Mouse (Mus musculus) intestine, embryonic 14.5 days (tissue): ENCODE results near the gene Brd9. TPM values are rescaled to one million over a fixed set of nuclear protein-coding genes. Genes with fewer than 3 reads are reported as not detected.

ENCODE experiments used
- ATAC-seq: fragments of 200-750 bp; cut with Nextera tagmentation; replicated peaks from 2 replicates; pipeline ENCODE4 v1.8.0; 2017; ENCODE audit warnings: low read depth, moderate number of reproducible peaks, moderate TSS enrichment, moderate library complexity; ENCODE audit not compliant: low FRiP score, low TSS enrichment
- DNase-seq: peaks from one replicate; pipeline ENCODE4 v3.0.0-alpha.2; 2018; ENCODE audit warnings: low spot score
- H3K27ac ChIP-seq: fragments of 300-500 bp; sonication (generic); 2 replicates; pipeline ENCODE4 v1.5.1; 2014; ENCODE audit warnings: low read depth, mild to moderate bottlenecking, control low read depth
- H3K27me3 ChIP-seq: fragments of 300-500 bp; sonication (generic); replicated peaks from 2 replicates; pipeline ENCODE4 v1.6.1; 2014; ENCODE audit warnings: low read length, control low read depth; ENCODE audit not compliant: control insufficient read depth, insufficient read depth
- H3K36me3 ChIP-seq: fragments of 300-500 bp; sonication (generic); 2 replicates; pipeline ENCODE4 v1.6.1; 2014; ENCODE audit warnings: low read length, control low read depth; ENCODE audit not compliant: control insufficient read depth, insufficient read depth
- H3K4me1 ChIP-seq: fragments of 300-500 bp; sonication (generic); replicated peaks from 2 replicates; pipeline ENCODE4 v1.6.1; 2014; ENCODE audit warnings: low read length, control low read depth, mixed read lengths; ENCODE audit not compliant: control insufficient read depth, insufficient read depth
- H3K4me2 ChIP-seq: fragments of 300-500 bp; sonication (generic); 2 replicates; pipeline ENCODE4 v1.6.1; 2014; ENCODE audit warnings: low read length
- H3K4me3 ChIP-seq: fragments of 300-500 bp; sonication (generic); 2 replicates; pipeline ENCODE4 v1.5.1; 2014; ENCODE audit warnings: low read depth, low read length, control low read depth, mixed read lengths
- H3K9ac ChIP-seq: fragments of 300-500 bp; sonication (generic); 2 replicates; pipeline ENCODE4 v1.6.1; 2014; ENCODE audit warnings: mild to moderate bottlenecking, low read length
- H3K9me3 ChIP-seq: fragments of 300-500 bp; sonication (generic); 2 replicates; pipeline ENCODE4 v1.6.1; 2016; ENCODE audit warnings: low read length, control low read depth; ENCODE audit not compliant: control insufficient read depth
- WGBS: fragments of 180-500 bp; shearing (Covaris S2); extraction: QIAGEN DNeasy Blood & Tissue Kit; methylation state at CpG from one replicate; pipeline ENCODE4 v1.1.7; 2014; 5-methylcytosine and 5-hydroxymethylcytosine counted together
- polyA plus RNA-seq: library from polyadenylated mRNA; unstranded; fragments of >200 nt; fragmentation: Nextera tagmentation; extraction: Ambion mirVana; gene quantifications from 2 replicates; pipeline ENCODE4 v1.2.1, GENCODE M21; 2014

The Brd9 gene
- polyA plus RNA-seq, 1 experiment from 2014 or later: 44.4 TPM

- Histone ChIP-seq H3K27ac (no peak overlapping the region), H3K4me2 (peak overlapping the region; percentile 25; the same call in 1 of the 2 replicates), H3K9ac (no peak overlapping the region), H3K9me3 (no peaks in the 10 kb centered on the region), H3K4me3 (no peak overlapping the region), H3K27me3 (no peaks in the 10 kb centered on the region), H3K4me1 (peaks cover 3% of the 10 kb centered on the region; the same call in 1 of the 2 replicates), H3K36me3 (no peaks in the 10 kb centered on the region)
- ATAC-seq (peak; percentile 76), DNase-seq (peak; percentile 73)
- WGBS: 28% methylated on average over 12 of the region's 12 CpGs
Observed at GRCm38 (mm10) chr13:73970545-73971448, 33.2 kb downstream of the Brd9 start.

GRCm38 (mm10) chr13:73974523-73974922 lies 36.9 kb downstream of the Brd9 start:
- Histone ChIP-seq H3K4me1 (peaks cover 3% of the 10 kb centered on the region; the same call in 1 of the 2 replicates), H3K9me3 (no peaks in the 10 kb centered on the region), H3K36me3 (no peaks in the 10 kb centered on the region), H3K9ac (no peak overlapping the region), H3K4me3 (no peak overlapping the region), H3K27ac (no peak overlapping the region), H3K4me2 (no peak overlapping the region), H3K27me3 (no peaks in the 10 kb centered on the region)
- WGBS: 85% methylated on average over 3 of the region's 3 CpGs
- DNase-seq (no peak), ATAC-seq (no peak)

GRCm38 (mm10) chr13:73976935-73977334 lies 39.3 kb downstream of the Brd9 start:
- no peak for DNase-seq
- Histone ChIP-seq H3K27me3 (no peaks in the 10 kb centered on the region), H3K27ac (no peak overlapping the region), H3K4me3 (no peak overlapping the region), H3K4me1 (no peaks in the 10 kb centered on the region), H3K9ac (no peak overlapping the region), H3K4me2 (no peak overlapping the region), H3K9me3 (no peaks in the 10 kb centered on the region), H3K36me3 (no peaks in the 10 kb centered on the region)
- WGBS: 81% methylated on average over 5 of the region's 5 CpGs
- no peak for ATAC-seq

GRCm38 (mm10) chr13:73990325-73990724 lies 52.7 kb downstream of the Brd9 start:
- Histone ChIP-seq H3K27me3 (no peaks in the 10 kb centered on the region), H3K4me2 (no peak overlapping the region), H3K9ac (no peak overlapping the region), H3K4me3 (no peak overlapping the region), H3K9me3 (no peaks in the 10 kb centered on the region), H3K36me3 (no peaks in the 10 kb centered on the region), H3K4me1 (no peaks in the 10 kb centered on the region), H3K27ac (no peak overlapping the region)
- ATAC-seq: no peak
- DNase-seq: no peak
- WGBS: 79% methylated on average over 5 of the region's 5 CpGs

GRCm38 (mm10) chr13:73990761-73991160 lies 53.1 kb downstream of the Brd9 start:
- DNase-seq (no peak), ATAC-seq (no peak)
- Histone ChIP-seq H3K9me3 (no peaks in the 10 kb centered on the region), H3K4me2 (no peak overlapping the region), H3K27ac (no peak overlapping the region), H3K27me3 (no peaks in the 10 kb centered on the region), H3K9ac (no peak overlapping the region), H3K4me1 (no peaks in the 10 kb centered on the region), H3K4me3 (no peak overlapping the region), H3K36me3 (no peaks in the 10 kb centered on the region)
- whole genome bisulfite sequencing: 83% methylated on average over 2 of the region's 2 CpGs

- no peaks in the 10 kb centered on the region for H3K27me3 ChIP-seq
- H3K4me1 ChIP-seq: no peaks in the 10 kb centered on the region
- no peak overlapping the region for H3K27ac ChIP-seq
- no peak for ATAC-seq
- no peaks in the 10 kb centered on the region for H3K9me3 ChIP-seq
- 82% methylated on average over 5 of the region's 5 CpGs for WGBS
- no peak overlapping the region for H3K4me3 ChIP-seq
- no peak for DNase-seq
- H3K9ac ChIP-seq: no peak overlapping the region
- no peaks in the 10 kb centered on the region for H3K36me3 ChIP-seq
- no peak overlapping the region for H3K4me2 ChIP-seq
Observed at GRCm38 (mm10) chr13:73991267-73991666, 53.7 kb downstream of the Brd9 start.

GRCm38 (mm10) chr13:73996456-73996855 lies 58.8 kb downstream of the Brd9 start:
- Histone ChIP-seq H3K9ac (no peak overlapping the region), H3K27ac (no peak overlapping the region), H3K4me1 (no peaks in the 10 kb centered on the region), H3K27me3 (no peaks in the 10 kb centered on the region), H3K4me3 (no peak overlapping the region), H3K4me2 (no peak overlapping the region), H3K9me3 (no peaks in the 10 kb centered on the region), H3K36me3 (no peaks in the 10 kb centered on the region)
- 85% methylated on average over 4 of the region's 4 CpGs for WGBS
- no peak for ATAC-seq
- DNase-seq: no peak

- no peak overlapping the region for H3K27ac ChIP-seq
- no peak overlapping the region for H3K4me2 ChIP-seq
- no peak overlapping the region for H3K4me3 ChIP-seq
- no peak for ATAC-seq
- H3K4me1 ChIP-seq: no peaks in the 10 kb centered on the region
- DNase-seq: no peak
- 0 out of 2 replicates have a peak, but pooled peaks cover 2% of the 10 kb centered on the region for H3K27me3 ChIP-seq
- H3K9me3 ChIP-seq: no peaks in the 10 kb centered on the region
- H3K9ac ChIP-seq: no peak overlapping the region
- no peaks in the 10 kb centered on the region for H3K36me3 ChIP-seq
Observed at GRCm38 (mm10) chr13:74000519-74000918, 62.9 kb downstream of the Brd9 start.

- Histone ChIP-seq H3K27ac (no peak overlapping the region), H3K4me1 (no peaks in the 10 kb centered on the region), H3K27me3 (0 out of 2 replicates have a peak, but pooled peaks cover 3% of the 10 kb centered on the region), H3K4me3 (no peak overlapping the region), H3K9me3 (no peaks in the 10 kb centered on the region), H3K36me3 (no peaks in the 10 kb centered on the region), H3K9ac (no peak overlapping the region), H3K4me2 (no peak overlapping the region)
- ATAC-seq (no peak), DNase-seq (no peak)
- WGBS: 80% methylated on average over 6 of the region's 6 CpGs
Observed at GRCm38 (mm10) chr13:74000961-74001360, 63.4 kb downstream of the Brd9 start.
